Mouse (Mus musculus) testis, postnatal 10 days (tissue): ENCODE measurements around the gene Cpt1b.

Experiments used
- DNase-seq: peaks from one replicate; pipeline ENCODE4 v3.0.0; 2021; ENCODE audit warnings: low spot score

Gene Cpt1b

DNA sequence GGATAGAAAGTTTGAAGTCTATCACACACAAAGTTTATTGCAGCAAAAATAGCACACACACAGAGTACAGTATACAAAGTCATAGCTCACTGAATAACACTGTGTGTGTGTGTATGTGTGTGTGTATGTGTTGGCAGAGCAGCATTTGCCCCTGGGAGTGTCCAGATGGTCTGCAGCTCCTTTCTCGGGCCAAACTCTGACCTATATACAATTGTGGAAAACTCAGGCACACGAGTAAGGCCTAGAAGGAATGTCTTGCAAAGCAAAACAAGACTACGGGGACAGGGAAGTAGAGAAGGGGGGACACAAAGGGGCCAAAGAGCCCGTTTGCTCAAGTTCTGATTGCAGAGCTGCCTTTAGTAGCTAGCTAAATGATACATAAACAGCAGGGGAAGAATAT, 7.3 kb upstream of the Cpt1b start:
- no peak for DNase-seq

DNA sequence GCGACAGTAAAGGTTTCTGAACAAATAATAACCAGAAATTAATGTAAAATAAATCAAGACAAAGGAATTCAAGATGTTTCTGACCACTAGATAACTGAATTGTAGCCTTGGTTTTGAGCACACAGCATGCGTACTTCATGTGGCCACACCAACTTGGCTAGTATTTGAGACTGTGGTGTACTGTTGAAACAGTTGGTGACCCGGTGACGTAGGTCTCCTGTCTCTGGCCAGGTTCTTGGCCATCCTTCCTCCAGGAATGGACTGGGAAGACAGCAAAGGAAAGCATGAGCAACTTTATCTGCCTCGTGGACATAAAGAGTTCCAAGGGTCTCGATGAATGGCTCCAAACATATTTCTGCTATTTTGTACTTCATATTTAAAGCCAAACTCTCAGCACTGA, 6.1 kb upstream of the Cpt1b start:
- no peak for DNase-seq

DNA sequence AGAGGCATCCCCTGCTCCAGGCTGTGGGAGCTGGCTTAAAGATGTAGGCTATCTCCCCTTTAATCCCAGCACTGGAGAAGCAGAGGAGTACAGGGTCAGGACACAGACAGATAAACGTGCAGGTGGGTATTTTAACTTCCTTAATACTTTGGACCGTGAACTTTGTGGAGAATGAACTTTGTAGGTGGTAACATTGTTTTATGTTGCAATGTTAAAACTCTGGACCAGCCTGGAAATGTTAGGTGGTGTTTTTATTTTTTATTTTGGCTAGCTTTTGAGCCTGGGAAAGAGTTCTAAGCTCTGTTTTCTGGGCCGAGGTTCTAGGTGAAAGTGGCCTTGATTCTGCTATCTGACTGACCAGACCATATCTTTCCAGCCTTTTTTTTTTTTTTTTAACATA, 5.6 kb upstream of the Cpt1b start:
- no peak for DNase-seq

DNA sequence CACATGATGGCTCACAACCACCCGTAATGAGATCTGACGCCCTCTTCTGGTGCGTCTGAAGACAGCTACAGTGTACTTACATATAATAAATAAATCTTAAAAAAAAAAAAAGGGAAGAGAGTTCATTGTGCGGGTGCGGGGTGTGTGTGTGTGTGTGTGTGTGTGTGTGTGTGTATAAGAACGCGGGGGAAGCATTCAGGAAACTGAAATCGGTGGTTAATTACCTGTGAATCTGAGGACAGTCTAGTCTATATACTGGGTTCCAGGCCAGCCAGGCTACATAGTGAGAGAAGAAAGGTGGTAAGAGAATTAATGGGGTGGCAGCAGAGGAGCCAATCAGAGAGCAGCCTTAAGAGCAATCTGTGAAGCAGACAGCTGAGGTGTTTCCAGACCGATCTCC, 5.1 kb upstream of the Cpt1b start:
- DNase-seq: peak; percentile 32

DNA sequence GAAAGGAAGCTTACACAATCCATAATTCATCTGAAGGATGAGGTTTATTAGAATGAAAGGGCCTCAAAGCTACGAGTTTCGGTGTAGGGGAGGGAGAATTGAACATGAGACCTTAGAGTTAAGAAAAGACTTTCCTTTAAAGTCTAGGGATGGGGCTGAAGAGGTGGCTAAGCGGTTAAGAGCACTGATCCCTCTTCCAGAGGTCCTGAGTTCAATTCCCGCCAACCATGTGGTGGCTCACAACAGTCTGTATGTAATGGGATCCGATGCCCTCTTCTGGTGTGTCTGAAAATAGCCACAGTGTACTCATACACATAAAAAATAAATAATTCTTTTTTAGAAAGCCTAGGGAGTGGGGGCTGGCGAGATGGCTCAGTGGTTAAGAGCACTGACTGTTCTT, 4.7 kb upstream of the Cpt1b start:
- peak; percentile 35 for DNase-seq

DNA sequence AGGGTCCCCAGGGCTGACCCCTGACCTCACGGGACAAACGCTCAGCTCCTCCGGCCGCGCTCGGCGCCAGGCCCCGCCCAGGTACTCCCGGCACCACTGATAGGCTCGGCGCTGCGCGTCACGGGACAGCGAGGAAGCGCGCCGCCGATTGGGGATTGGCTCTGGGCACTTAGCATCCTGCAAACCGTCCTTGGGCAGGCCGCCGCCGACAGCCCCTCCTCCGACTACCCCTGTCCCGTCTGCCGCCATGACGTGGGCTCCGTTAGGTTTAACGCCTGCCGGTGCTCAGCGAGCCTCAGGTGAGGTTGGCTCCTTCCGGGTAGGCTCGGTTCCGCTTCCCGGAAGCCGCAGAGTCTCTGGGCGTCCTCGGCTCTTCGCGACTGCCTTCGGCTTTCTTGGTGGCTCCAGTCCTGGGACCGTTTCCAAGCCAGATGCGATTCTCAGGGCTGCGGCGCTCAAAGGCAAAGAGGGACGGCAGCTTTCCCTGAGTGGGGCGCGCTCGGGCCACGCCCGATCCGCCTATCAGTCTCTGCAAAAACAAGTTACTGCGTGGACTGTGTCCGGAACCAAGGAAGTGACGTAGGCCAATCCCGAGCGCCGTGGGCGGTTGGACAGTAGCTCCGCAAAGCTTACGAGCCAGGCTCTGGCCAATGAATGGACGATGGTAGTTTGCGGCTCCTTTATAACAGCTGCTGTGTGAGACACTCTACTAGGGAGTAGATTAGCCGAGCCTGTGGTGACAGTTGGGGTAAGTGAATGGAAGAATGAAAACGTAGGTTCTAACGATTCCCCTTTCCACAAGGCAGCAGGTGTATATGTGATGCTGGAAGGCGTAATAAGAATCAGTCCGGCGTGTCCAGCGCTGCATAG, 3.9 kb upstream of the Cpt1b start, which contains the start of the genes C730034F03Rik, Gm44502 and Chkb:
Gene C730034F03Rik, plus strand, starts transcription at position 238 of the 870 bp plus-strand sequence.
Gene Gm44502, minus strand, starts transcription at position 345 of the 870 bp plus-strand sequence.
Gene Chkb, minus strand, starts transcription at position 557 of the 870 bp plus-strand sequence.
- peak; percentile 94 for DNase-seq

DNA sequence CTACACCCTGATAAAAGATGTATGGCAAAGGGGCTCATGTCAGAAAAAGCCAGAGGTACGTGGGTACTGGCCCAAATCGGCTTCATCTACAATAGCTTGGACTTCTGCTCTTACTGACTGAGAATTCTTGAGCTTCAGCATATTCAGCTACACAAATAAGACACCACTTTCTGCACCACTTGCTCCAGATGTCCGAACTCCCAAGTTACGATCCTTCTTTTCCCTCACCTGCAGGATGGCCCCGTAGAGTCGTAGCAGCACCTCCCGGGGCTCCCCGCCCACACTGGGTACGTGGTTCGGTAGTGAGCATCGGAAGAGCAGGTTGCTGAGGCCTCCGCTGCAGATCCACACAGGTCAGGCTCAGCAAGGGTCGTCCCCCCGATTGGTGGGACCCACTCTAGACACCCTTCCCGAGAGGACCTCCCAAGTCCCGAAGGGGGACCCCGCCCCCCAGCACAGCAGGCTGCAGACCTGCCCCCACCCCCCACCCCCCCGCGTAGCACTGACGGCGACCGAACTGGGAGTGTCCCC, 3.2 kb upstream of the Cpt1b start:
- no peak for DNase-seq

DNA sequence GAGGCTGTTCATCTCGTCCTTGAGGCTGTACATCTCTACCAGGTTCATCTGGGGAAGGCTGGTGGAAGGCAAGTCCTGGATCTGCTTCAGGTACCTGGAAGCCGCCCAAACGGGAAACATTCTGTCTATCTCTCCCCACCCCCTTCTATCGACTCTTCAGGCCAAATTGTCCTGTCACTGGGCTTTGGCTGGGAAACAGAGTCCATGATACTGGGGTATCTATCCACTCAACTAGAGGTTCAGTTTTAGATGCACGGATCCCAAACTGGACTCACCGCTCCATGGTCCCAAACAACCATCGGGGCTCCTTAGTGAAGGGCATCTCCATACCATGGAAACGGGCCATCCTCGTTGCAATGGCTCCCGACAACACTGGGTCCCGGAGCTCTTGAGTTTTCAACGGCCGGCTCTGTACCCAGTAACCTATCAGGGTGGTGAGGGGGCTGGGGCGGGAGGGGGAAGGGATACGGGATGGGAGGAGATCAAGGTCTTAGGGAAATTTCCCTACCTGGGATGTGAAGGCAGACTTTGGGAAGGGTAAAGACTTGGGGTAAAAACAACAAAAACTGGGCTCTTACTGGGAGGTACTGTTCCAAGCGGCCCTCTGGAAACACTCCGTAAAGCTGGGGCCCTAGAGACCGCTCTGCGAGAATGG, 2.6 kb upstream of the Cpt1b start:
- DNase-seq: peak; percentile 44

DNA sequence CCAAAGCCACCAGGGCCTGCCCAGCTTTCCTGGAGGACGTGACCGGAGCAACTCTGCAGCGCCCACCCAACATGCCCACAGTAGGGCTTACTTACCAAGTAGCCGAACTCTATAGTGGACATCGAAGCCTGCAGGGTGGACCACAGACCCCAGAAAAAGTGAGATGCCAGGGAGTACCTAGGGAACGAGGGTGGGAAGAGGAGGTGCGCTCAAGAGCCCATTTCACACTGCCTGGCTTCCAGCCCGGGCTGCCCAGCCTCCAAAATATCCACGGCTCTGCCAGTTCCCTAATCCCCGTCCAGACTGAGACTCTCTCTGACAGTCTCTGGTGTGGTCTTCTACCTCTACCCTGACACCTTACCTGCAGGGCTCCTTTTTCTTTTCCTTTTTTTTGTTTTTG, 1.1 kb upstream of the Cpt1b start:
- DNase-seq: no peak

DNA sequence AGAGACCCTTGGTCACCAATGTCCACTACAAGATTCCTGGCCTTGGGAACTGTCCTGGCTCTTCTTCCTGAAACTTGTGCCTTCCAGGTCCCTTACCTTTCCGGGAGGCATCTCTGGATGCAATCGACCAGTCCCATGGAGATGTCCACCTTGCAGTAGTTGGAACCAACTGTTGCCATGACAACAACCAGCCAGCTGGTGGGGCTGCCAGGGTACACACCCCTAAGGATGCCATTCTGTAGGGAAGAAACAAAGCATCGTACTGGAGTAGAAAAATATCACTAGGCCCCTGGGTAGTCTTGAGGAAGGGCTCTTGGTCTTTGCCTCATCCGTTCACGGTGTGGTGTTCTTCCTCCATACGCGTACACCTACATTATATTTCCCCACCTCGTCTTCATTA, 1.0 kb downstream of the Cpt1b start:
- DNase-seq: peak; percentile 22

DNA sequence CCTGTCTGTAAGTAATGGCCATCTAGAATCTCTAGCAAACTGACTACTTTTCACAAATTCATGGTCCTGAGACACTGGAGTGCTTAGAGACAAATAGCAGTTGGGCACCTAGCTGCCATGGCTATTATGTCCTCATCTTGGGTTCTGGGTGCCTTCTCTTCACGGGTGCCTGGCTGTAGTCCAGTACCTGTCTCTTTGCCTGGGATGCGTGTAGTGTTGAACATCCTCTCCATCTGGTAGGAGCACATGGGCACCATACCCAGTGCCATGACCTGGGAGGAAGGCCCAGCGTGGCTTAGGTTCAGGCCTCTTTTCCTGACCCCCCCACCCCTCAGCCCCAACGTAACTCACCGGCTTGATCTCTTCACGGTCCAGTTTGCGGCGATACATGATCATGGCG, 3.7 kb downstream of the Cpt1b start:
- DNase-seq: no peak

DNA sequence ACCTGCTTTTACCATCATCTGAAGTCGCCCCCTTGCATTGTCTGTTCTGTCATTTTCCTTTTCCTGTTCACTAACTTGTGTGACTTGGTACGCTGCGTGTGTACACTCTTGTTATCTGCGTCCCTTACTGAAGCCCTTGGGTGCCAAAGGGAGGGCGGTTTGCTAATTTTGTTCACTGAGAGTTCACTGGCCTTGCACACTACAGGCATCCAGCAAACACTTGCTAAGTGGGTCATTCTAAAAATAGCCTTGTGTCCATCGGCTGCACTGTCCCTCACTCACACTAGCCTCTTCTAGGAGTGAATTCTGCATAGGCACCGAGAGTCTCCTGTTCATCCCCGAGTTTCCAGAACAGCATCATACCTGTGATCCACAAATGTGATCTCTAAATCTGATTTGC, 10.4 kb downstream of the Cpt1b start:
- no peak for DNase-seq

DNA sequence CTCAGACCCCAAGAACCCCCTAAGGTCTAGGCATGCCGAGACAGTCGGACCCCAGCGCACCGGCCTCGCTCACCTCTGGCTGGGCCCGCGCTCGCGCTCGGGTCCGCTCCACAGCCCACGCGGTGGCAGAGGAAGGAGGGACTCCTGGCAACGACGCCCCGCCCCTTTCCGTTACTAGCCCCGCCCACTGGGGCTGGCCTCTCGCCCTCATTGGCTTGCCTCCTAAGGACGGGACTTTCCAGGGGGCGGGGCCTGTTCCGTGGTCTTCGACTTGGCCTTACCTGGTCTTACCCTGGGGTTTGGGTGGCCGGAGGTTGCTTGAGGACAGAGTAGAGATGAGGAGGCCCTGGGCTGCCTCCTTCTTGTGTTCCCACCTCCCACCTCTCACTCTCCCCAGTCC, 15.5 kb downstream of the Cpt1b start, which contains the start of gene Syce3:
Gene Syce3, minus strand, starts transcription at position 386 of the 400 bp plus-strand sequence.
- DNase-seq: peak; percentile 86

DNA sequence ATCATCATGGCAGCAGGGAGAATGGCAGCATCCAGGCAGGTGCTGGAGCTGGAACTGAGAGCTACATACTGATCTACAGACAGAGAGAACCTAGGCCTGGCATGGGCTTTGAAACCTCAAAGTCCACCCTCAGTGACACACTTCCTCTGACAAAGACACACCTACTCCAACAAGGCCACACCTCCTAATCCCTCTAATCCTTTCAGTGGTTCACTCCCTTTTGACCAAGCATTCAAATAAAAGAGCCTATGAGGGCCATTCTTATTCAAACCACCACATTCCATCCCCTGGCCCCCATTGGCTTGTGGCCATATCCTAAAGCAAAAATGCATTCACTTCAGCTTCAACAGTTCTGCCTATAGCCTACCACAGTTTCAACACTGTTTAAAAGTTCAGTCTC, 19.0 kb downstream of the Cpt1b start:
- DNase-seq: no peak

DNA sequence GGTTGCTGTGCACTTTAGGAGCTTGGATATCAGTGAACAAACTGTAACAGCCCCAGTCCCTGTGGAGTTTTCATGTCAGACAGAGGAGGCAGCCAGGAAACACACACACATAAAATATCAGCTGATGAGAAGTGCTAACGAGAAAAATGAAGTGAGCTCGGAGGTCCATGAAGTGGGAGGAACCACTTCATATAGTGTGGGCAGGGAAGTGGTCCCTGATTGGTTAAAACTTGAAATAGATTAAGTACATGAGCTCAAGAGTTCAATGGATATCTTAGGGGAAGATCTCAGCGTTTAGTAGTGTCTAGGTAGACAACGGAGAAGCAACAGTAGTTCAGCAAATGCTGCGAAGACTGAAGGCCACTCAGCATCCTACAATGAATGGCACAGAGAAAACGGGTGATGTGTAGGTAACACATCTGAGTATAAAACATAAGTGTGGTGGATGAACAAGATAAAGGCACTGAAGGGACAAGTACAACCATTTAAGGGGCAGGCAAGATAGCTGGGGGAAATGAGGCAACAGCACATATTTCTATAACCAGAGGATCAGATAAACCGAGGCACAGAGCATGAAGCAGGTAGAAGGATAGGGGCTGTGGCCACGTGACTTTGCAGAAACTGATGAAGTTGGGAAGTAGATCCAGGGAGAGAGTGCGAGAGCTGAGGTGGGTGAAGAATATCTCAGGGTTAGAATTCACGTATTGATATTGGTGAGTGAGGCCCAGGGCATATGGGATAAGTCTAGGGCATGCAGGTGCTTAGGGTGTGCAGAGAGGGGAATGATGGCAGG, 20.6 kb downstream of the Cpt1b start:
- no peak for DNase-seq

DNA sequence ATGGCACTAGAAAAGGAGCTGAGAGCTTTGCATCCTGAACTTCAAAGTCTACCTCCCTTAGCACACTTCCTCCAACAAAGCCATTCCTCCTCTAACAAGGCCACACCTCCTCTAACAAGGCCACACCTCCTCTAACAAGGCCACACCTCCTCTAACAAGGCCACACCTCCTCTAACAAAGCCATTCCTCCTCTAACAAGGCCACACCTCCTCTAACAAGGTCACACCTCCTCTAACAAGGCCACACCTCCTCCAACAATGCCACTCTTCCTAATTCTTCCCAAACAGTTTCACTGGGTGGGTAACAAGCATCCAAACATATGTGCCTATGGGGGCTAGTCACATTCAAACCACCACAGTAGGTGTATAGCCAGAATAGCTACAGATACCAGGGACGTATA, 23.2 kb downstream of the Cpt1b start:
- DNase-seq: no peak

DNA sequence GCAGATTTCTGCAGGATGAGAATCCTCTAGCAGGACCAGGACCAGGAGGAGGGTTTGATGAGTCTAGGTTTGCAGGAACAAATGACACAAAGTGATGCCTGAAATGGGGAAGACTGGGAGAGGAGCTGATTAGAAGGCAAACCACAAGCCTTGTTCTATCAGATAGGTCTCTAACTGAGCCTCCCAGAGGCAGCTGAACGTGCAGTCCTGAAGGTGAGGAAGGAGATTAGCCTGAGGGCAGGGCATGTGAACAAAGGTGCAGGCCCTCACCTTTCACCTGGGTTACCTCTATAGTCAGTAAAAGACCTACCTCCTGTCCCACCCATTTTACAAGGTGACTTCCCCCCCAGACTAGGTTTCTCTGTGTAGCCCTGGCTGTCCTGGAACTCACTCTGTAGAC, 25.9 kb downstream of the Cpt1b start:
- DNase-seq: no peak

DNA sequence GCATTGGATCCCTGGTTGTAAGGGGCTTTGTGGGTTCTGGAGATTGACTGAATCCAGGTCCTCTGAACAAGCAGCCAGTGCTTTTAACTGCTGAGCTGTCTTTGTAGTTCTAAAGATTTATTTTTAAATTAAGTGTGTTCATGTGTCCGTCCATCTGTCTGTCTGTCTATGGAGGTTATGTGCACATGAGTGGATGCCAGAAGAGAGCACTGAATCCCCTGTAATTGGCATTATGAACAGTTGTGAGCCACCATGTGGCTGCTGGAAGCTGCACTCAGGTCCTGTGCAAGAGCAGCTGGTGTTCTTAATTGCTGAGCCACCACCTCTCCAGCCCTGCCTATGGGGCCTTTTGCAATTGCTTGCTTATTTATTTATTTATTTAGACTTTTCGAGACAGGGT, 27.5 kb downstream of the Cpt1b start:
- DNase-seq: no peak

DNA sequence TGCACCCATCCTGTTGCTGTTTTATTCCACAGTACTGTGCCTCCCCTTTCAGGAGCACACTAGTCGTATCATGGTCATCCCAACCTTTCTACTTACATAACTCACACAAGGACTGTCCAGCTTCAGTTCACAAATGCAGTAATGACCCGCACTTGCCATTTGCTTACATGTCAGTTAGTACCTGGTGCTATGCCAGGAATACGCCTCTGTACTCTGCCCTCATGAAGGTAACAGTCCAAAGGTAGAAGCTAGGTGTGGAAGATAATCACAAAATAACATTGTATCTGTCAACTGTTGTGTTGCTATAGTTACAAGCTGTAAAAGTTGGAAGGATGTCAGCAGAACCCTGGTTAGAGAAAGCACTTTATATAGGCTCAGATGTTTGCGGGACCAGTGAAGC, 28.8 kb downstream of the Cpt1b start:
- no peak for DNase-seq

DNA sequence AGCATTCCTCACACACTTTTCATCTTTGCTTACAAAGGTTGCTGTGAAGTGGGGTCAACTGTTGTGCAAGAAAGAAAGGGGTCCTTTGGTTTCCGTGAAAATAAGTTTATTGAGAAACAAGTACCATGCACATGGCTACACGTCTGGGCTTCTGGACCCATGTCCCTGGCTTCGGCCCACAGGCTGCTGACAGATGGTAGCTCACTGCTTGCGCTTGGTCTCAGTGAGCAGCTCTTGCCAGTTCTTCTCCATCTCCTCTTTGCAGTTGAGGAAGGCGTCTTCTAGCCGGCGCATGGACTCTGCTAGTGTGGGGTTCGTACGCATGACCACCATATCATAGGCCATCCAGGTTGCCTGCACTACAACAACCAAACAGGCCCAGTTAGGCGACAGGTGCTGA, 35.6 kb downstream of the Cpt1b start:
- DNase-seq: no peak

DNA sequence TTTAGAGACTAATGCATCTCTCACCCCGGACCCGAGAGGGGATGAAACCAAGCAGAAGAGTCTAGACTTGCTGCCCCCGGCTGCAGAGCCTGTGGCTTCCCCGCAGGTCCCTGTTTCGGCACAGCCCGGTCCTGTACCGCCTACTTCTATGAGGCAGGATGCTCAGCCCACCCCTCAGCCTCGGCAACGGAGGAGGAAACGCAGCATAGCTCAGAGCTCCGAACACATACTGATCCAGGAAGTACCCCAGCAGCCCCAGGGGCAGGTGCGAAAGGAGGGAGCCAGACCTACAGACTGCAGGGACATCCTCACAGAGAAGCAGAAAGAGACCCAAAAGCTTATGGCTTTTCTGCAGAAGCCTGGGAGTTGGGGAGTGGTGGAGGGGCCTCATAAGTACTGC, 38.5 kb downstream of the Cpt1b start:
- no peak for DNase-seq

DNA sequence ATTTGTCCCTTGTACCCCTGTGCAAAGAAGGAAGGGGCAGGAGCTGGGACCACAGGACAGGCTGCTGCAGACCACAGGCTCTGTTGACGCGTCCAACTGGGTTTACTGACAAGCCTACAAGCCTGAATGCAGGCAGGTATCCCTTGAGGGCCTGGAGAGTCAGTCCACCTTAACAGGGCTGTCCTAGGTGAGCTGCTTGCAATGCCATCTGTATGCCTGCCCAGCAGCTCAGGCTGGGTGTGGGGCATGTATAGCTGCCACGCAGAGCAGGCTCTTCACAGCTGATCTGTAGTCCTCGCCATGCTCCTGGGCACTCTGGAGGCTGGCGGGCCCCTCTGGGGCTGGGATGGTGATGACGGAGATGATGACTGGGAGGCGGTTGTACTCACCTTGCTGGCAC, 41.0 kb downstream of the Cpt1b start, which contains the start of gene Klhdc7b:
Gene Klhdc7b, plus strand, starts transcription at position 301 of the 400 bp plus-strand sequence.
- no peak for DNase-seq
